In genomic region chr19:32532331-32532730, GRCm38 (mm10) we compare ENCODE assay signal across 28 mouse cellular contexts. TPM values are rescaled to one million over a fixed set of nuclear protein-coding genes. Genes with fewer than 3 reads are reported as not detected.
DNase-seq lines count a peak whose midpoint lies in the region; ATAC-seq and TF ChIP-seq lines count a peak whose summit lies in the region.
"Had no signal": no experiment of that assay in that cellular context is flagged by ENCODE, and none has a peak within 500 bp of the region (broad histone marks: within the 10 kb centered on the region; RNA-seq: fewer than 3 reads in every experiment).

No protein-coding gene starts in this region.

- intact Hi-C loops in heart, postnatal 14 days (cut with DNase I) = no loop called here

- H3K27me3 ChIP-seq in heart, embryonic 16.5 days (ENCODE audit: control insufficient read depth, insufficient read depth, low read length) = no peaks in the 10 kb centered on the region
- H3K27me3 ChIP-seq in kidney, postnatal 0 days (ENCODE audit: insufficient read depth, low read length) = no peaks in the 10 kb centered on the region
- H3K27me3 ChIP-seq in kidney, embryonic 14.5 days (ENCODE audit: control insufficient read depth, insufficient read depth, low read length) = no peaks in the 10 kb centered on the region
- no peaks in the 10 kb centered on the region for H3K27me3 ChIP-seq in lung, embryonic 14.5 days (ENCODE audit: insufficient read depth, low read length)
- H3K27me3 ChIP-seq: CH12.LX; embryonic facial prominence, embryonic 12.5 days; embryonic facial prominence, embryonic 15.5 days; heart, embryonic 13.5 days; hindbrain, embryonic 13.5 days; Patski had no signal

- no peak for ATAC-seq in heart, embryonic 16.5 days (replicated peaks; ENCODE audit: extremely low read depth, insufficient read depth, low FRiP score)
- no peak for ATAC-seq in kidney, postnatal 0 days (replicated peaks; ENCODE audit: low FRiP score, low read depth)
- ATAC-seq in kidney, embryonic 14.5 days (ENCODE audit: low FRiP score, low TSS enrichment) = no peak
- no peak for ATAC-seq in lung, embryonic 14.5 days (ENCODE audit: insufficient read depth)
- ATAC-seq: forebrain, embryonic 14.5 days; forebrain, postnatal 0 days; hindbrain, embryonic 16.5 days; Patski had no signal

- H3K4me2 ChIP-seq in heart, embryonic 16.5 days (ENCODE audit: low read depth, low read length) = 0 out of 2 replicates have a peak overlapping the region, but pooled peaks have one; percentile 9
- no peak overlapping the region for H3K4me2 ChIP-seq in kidney, postnatal 0 days (ENCODE audit: low read length)
- no peak overlapping the region for H3K4me2 ChIP-seq in kidney, embryonic 14.5 days (replicated peaks; ENCODE audit: low read depth, low read length)
- H3K4me2 ChIP-seq in lung, embryonic 14.5 days = no peak overlapping the region
- H3K4me2 ChIP-seq: embryonic facial prominence, embryonic 12.5 days; embryonic facial prominence, embryonic 15.5 days; heart, embryonic 13.5 days; hindbrain, embryonic 13.5 days had no signal

- no peaks in the 10 kb centered on the region for H3K36me3 ChIP-seq in heart, embryonic 16.5 days (ENCODE audit: control insufficient read depth, insufficient read depth)
- H3K36me3 ChIP-seq in kidney, postnatal 0 days (ENCODE audit: insufficient read depth, low read length) = no peaks in the 10 kb centered on the region
- H3K36me3 ChIP-seq in kidney, embryonic 14.5 days (ENCODE audit: control insufficient read depth, insufficient read depth, low read length) = no peaks in the 10 kb centered on the region
- H3K36me3 ChIP-seq in lung, embryonic 14.5 days (ENCODE audit: insufficient read depth) = no peaks in the 10 kb centered on the region
- H3K36me3 ChIP-seq: embryonic facial prominence, embryonic 12.5 days; embryonic facial prominence, embryonic 15.5 days; G1E; heart, embryonic 10.5 days; heart, embryonic 13.5 days; hindbrain, embryonic 10.5 days; hindbrain, embryonic 13.5 days had no signal

- no peak overlapping the region for H3K27ac ChIP-seq in heart, embryonic 16.5 days (ENCODE audit: low read length)
- H3K27ac ChIP-seq in kidney, postnatal 0 days = no peak overlapping the region
- no peak overlapping the region for H3K27ac ChIP-seq in kidney, embryonic 14.5 days (ENCODE audit: low read depth, low read length)
- no peak overlapping the region for H3K27ac ChIP-seq in lung, embryonic 14.5 days (ENCODE audit: low read depth)
- H3K27ac ChIP-seq: embryonic facial prominence, embryonic 12.5 days; embryonic facial prominence, embryonic 15.5 days; gastrocnemius, adult 2 months; heart, embryonic 10.5 days; heart, embryonic 13.5 days; hindbrain, embryonic 10.5 days; hindbrain, embryonic 13.5 days had no signal

- H3K4me1 ChIP-seq in heart, embryonic 16.5 days (ENCODE audit: control insufficient read depth, insufficient read depth, low read length) = peaks cover 2% of the 10 kb centered on the region; the same call in 1 of the 2 replicates
- no peaks in the 10 kb centered on the region for H3K4me1 ChIP-seq in kidney, postnatal 0 days (replicated peaks; ENCODE audit: insufficient read depth, low read length)
- no peaks in the 10 kb centered on the region for H3K4me1 ChIP-seq in kidney, embryonic 14.5 days (ENCODE audit: control insufficient read depth, insufficient read depth, low read length)
- H3K4me1 ChIP-seq in lung, embryonic 14.5 days (ENCODE audit: insufficient read depth) = no peaks in the 10 kb centered on the region
- H3K4me1 ChIP-seq: embryonic facial prominence, embryonic 12.5 days; embryonic facial prominence, embryonic 15.5 days; hindbrain, embryonic 10.5 days; hindbrain, embryonic 13.5 days had no signal

- H3K9me3 ChIP-seq in heart, embryonic 16.5 days (replicated peaks; ENCODE audit: control insufficient read depth, low read length) = no peaks in the 10 kb centered on the region
- no peaks in the 10 kb centered on the region for H3K9me3 ChIP-seq in kidney, postnatal 0 days (replicated peaks; ENCODE audit: low read length)
- H3K9me3 ChIP-seq in kidney, embryonic 14.5 days (ENCODE audit: control insufficient read depth, low read length) = no peaks in the 10 kb centered on the region
- no peaks in the 10 kb centered on the region for H3K9me3 ChIP-seq in lung, embryonic 14.5 days (ENCODE audit: low read depth, low read length)
- H3K9me3 ChIP-seq: embryonic facial prominence, embryonic 12.5 days; embryonic facial prominence, embryonic 15.5 days; G1E; heart, embryonic 10.5 days; heart, embryonic 13.5 days; hindbrain, embryonic 10.5 days; hindbrain, embryonic 13.5 days had no signal

- WGBS in heart, embryonic 16.5 days = 46% methylated on average over 3 of the region's 3 CpGs
- 59% methylated on average over 3 of the region's 3 CpGs for WGBS in kidney, postnatal 0 days
- 80% methylated on average over 3 of the region's 3 CpGs for WGBS in kidney, embryonic 14.5 days
- 60% methylated on average over 3 of the region's 3 CpGs for WGBS in lung, embryonic 14.5 days

- H3K9ac ChIP-seq in heart, embryonic 16.5 days (ENCODE audit: low read length) = no peak overlapping the region
- no peak overlapping the region for H3K9ac ChIP-seq in kidney, postnatal 0 days (ENCODE audit: low read depth, low read length)
- no peak overlapping the region for H3K9ac ChIP-seq in kidney, embryonic 14.5 days (ENCODE audit: low read depth, low read length)
- no peak overlapping the region for H3K9ac ChIP-seq in lung, embryonic 14.5 days
- H3K9ac ChIP-seq: embryonic facial prominence, embryonic 12.5 days; embryonic facial prominence, embryonic 15.5 days; forebrain, postnatal 0 days; heart, embryonic 13.5 days; hindbrain, embryonic 13.5 days had no signal

- no peak for DNase-seq in heart, postnatal 14 days
- DNase-seq in kidney, postnatal 0 days (ENCODE audit: low spot score) = peak; percentile 28
- DNase-seq in lung, embryonic 14.5 days = peak; percentile 11
- no peak for DNase-seq in lung, adult 18-20 months
- DNase-seq in skeletal muscle tissue, adult 2 months (ENCODE audit: low read depth, low spot score) = peak; percentile 34
- no peak for DNase-seq in adrenal gland, postnatal 10 days
- DNase-seq: adrenal gland, postnatal 14 days; B cell, adult 2 months; cerebellum, adult 11 months; cerebellum, adult 2 months; cerebellum, adult 9-11 months; cerebellum, postnatal 25 days; forebrain, postnatal 0 days; gastrocnemius, adult 2 months; gastrocnemius, postnatal 14 days had no signal

- no peak for TF ChIP-seq CTCF in kidney, postnatal 0 days (IDR thresholded peaks at IDR 0.05; ENCODE audit: low read depth)
- TF ChIP-seq CTCF in lung, embryonic 14.5 days (IDR thresholded peaks at IDR 0.05; ENCODE audit: low read depth) = no peak

- no peak overlapping the region for H3K4me3 ChIP-seq in heart, embryonic 16.5 days (ENCODE audit: low read length)
- no peak overlapping the region for H3K4me3 ChIP-seq in kidney, postnatal 0 days (replicated peaks; ENCODE audit: low read depth, low read length)
- no peak overlapping the region for H3K4me3 ChIP-seq in kidney, embryonic 14.5 days (ENCODE audit: low read length)
- no peak overlapping the region for H3K4me3 ChIP-seq in lung, embryonic 14.5 days (ENCODE audit: low read depth, low read length)
- H3K4me3 ChIP-seq: embryonic facial prominence, embryonic 12.5 days; embryonic facial prominence, embryonic 15.5 days; gastrocnemius, adult 2 months; heart, embryonic 10.5 days; heart, embryonic 13.5 days; hindbrain, embryonic 10.5 days; hindbrain, embryonic 13.5 days had no signal

RNA-seq across cellular contexts. Expression of gene Minpp1, which starts 46.8 kb away (rescaled TPM):
- polyA plus RNA-seq in heart, embryonic 16.5 days (2015; fragmentation: Nextera tagmentation; extraction: Ambion mirVana) = 46.6 and 46.8 TPM in 2 replicates
- total RNA-seq in heart, postnatal 14 days (2021) = 10 to 100 TPM; 19.3 to 20.3 TPM
- 71.8 and 73.2 TPM in 2 replicates for polyA plus RNA-seq in kidney, postnatal 0 days (2015; fragmentation: Nextera tagmentation; extraction: Ambion mirVana)
- polyA plus RNA-seq in kidney, embryonic 14.5 days (2014; fragmentation: Nextera tagmentation; extraction: Ambion mirVana) = 62.6 and 82.4 TPM in 2 replicates
- polyA plus RNA-seq in lung, embryonic 14.5 days (2014; fragmentation: Nextera tagmentation; extraction: Ambion mirVana) = 67.6 and 68.6 TPM in 2 replicates
- 10 to 100 TPM; 30.8 to 36.7 TPM for total RNA-seq in adrenal gland, postnatal 10 days (2021)

Comparison
In these comparisons a context has a peak if more than half of its experiments do, and no peak if none do; other contexts are left out.
1. DNase-seq: peak in kidney, postnatal 0 days (single experiment), lung, embryonic 14.5 days (single experiment) and skeletal muscle tissue, adult 2 months (single experiment); none in heart, postnatal 14 days (0 of 2), lung, adult 18-20 months (0 of 2) and adrenal gland, postnatal 10 days (single experiment).